Mouse (Mus musculus) kidney, adult 2 months (tissue): ENCODE data around the gene Psrc1. TPM values are rescaled to one million over a fixed set of nuclear protein-coding genes. Genes with fewer than 3 reads are reported as not detected.

ENCODE experiments used
- DNase-seq: peaks from one replicate; pipeline ENCODE4 v3.0.0; 2021
- H3K27ac ChIP-seq: fragments of 200-500 bp; 2 replicates; pipeline ENCODE4 v1.5.1; 2012; ENCODE audit warnings: low read depth, low read length, control low read depth, inconsistent platforms; ENCODE audit not compliant: insufficient read depth
- H3K27me3 ChIP-seq: fragments of 200-500 bp; replicated peaks from 2 replicates; pipeline ENCODE4 v1.6.1; 2012; ENCODE audit warnings: mild to moderate bottlenecking, moderate library complexity, low read length, inconsistent platforms; ENCODE audit not compliant: control insufficient read depth, insufficient read depth
- H3K36me3 ChIP-seq: fragments of 200-500 bp; 2 replicates; pipeline ENCODE4 v1.6.1; 2012; ENCODE audit warnings: mild to moderate bottlenecking, moderate library complexity, low read length, inconsistent platforms; ENCODE audit not compliant: control insufficient read depth, insufficient read depth
- H3K4me1 ChIP-seq: fragments of 200-500 bp; 2 replicates; pipeline ENCODE4 v1.6.1; 2011; ENCODE audit warnings: low read length; ENCODE audit not compliant: control insufficient read depth, insufficient read depth
- H3K4me3 ChIP-seq: fragments of 200-500 bp; 2 replicates; pipeline ENCODE4 v1.5.1; 2011; ENCODE audit warnings: mild to moderate bottlenecking, low read depth, low read length, control low read depth; ENCODE audit not compliant: insufficient read depth
- CTCF ChIP-seq: fragments of 200-500 bp; conservative IDR thresholded peaks from 2 replicates; pipeline ENCODE4 v1.5.1; 2011; ENCODE audit warnings: low read depth, mild to moderate bottlenecking, control low read depth, low read length, moderate library complexity, mixed read lengths; ENCODE audit not compliant: insufficient read depth, insufficient read length
- POLR2A ChIP-seq: fragments of 200-500 bp; IDR thresholded peaks from one replicate; pipeline ENCODE4 v1.6.1; 2011; ENCODE audit warnings: low read depth, low read length, control low read depth
- WGBS: fragments of 180-500 bp; shearing (Covaris S2); methylation state at CpG from one replicate; pipeline ENCODE4 v1.1.7; 2018; 5-methylcytosine and 5-hydroxymethylcytosine counted together
- polyA plus RNA-seq: library from polyadenylated mRNA; depleted of rRNA; stranded (reverse); fragments of >200 nt; gene quantifications from 2 replicates; pipeline ENCODE4 v1.2.3, GENCODE M21; 2012

The Psrc1 gene
- polyA plus RNA-seq, 1 experiment = 1.7 TPM

DNA sequence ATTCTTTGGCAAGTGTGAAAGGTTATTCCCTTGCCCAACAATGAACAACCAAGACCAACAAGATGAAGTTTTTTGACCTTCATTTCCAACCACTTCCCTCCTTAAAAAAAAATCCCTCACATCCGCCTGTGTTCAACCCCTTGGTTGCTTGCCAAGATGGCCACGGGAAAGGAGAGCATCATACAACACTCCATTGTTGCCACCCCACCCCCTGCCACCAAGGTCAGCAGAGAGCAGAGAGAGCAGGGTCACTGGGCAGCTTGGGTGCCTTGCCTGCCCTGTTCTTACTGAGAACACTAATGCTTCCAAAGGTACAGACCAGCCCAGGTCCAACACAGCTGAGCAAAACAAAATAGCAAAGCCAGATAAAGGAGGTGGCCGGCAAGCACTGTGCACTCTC lies 11.4 kb upstream of the Psrc1 start:
- H3K4me3 ChIP-seq = no peak overlapping the region
- peak; percentile 9 for DNase-seq
- no peaks in the 10 kb centered on the region for H3K27me3 ChIP-seq
- no peaks in the 10 kb centered on the region for H3K4me1 ChIP-seq
- TF ChIP-seq POLR2A (no peak), CTCF (no peak)
- WGBS = 48% methylated on average over 3 of the region's 3 CpGs
- no peaks in the 10 kb centered on the region for H3K36me3 ChIP-seq
- no peak overlapping the region for H3K27ac ChIP-seq

DNA sequence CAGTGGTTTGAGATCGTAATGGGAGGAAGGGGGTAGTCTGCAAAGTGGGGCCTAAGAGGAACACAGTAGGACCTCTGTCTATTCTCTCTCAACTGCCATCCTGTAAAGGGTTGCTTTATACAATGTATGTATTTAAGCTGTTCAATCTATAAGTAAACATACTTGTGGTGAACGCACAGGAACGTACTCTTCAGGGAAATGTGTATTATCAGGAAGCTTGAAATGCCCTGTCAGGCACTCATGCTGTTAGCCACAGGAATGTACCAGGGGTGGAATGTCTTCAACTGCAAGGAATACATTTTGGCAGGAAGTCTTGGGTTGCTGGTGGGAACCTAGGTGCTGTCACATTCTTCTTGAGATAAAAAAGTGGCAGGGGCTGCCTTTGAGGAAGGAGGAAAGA lies 10.9 kb upstream of the Psrc1 start:
- 87% methylated on average over 3 of the region's 3 CpGs for WGBS
- no peaks in the 10 kb centered on the region for H3K36me3 ChIP-seq
- H3K4me3 ChIP-seq = no peak overlapping the region
- DNase-seq = no peak
- H3K27me3 ChIP-seq = no peaks in the 10 kb centered on the region
- H3K27ac ChIP-seq = no peak overlapping the region
- no peak for TF ChIP-seq POLR2A
- no peak for TF ChIP-seq CTCF
- H3K4me1 ChIP-seq = no peaks in the 10 kb centered on the region

DNA sequence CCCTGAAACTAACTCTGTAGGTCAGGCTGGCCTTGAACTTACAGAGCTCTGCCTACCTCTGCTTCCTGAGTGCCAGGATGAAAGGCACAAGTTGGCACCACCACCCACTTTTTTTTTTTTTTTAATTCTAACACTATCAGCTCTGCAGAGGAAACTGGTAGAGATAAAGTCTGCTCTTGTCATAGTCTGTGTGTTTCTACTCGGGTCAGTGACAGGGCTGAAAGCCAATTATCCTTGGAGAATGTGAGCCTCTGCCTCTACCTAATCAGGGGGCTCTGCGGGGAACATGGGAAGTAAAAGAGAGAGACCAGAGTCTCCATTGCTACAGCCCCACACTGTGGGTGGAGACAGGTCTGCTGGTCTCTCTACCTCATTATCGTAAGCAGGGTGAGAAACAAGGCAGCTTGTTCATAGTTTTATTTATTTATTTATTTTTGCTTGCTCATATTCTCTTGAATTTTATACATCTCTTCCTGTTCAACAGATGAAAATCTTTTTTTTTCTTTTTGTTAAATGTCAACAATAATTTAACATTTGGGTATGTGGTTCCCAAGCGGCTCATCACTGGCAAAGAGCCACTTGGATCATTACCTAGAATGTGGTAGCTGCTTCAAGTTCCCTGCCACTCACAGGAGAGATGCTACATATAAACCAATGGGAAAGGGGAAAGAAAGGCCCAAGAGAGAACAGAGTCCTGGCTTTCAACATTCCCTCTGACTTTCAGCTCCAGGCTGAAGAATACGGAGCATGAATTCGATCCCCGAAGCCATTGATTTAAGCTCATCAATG lies 4.6 kb upstream of the Psrc1 start:
- DNase-seq = no peak
- 89% methylated on average over 7 of the region's 7 CpGs for WGBS
- Histone ChIP-seq H3K36me3 (no peaks in the 10 kb centered on the region), H3K27ac (no peak overlapping the region), H3K4me1 (peaks cover 3% of the 10 kb centered on the region; the same call in 1 of the 2 replicates), H3K27me3 (no peaks in the 10 kb centered on the region), H3K4me3 (no peak overlapping the region)
- TF ChIP-seq POLR2A (no peak), CTCF (no peak)

DNA sequence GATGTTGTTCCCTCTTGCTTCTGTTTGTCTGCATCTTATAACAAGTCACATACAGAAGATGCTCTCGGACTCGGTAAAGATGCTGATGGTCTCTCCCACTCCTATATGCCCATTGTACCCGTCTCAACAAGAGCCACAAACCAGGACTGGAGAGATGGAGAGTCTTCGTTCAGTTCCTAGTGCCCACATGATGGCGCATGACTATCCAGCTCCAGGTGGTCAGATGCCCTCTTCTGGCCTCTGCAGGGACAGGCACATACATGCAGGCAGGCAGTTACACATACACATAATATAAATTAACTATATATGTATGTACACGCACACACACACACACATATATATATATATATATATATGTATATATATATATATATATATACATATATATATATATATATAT lies 2.9 kb upstream of the Psrc1 start:
- no peak overlapping the region for H3K4me3 ChIP-seq
- WGBS = 79% methylated on average over 6 of the region's 6 CpGs
- peak; percentile 70 for TF ChIP-seq CTCF
- no peak for TF ChIP-seq POLR2A
- no peak overlapping the region for H3K27ac ChIP-seq
- DNase-seq = peak; percentile 26
- H3K36me3 ChIP-seq = no peaks in the 10 kb centered on the region
- peaks cover 3% of the 10 kb centered on the region; the same call in 1 of the 2 replicates for H3K4me1 ChIP-seq
- H3K27me3 ChIP-seq = no peaks in the 10 kb centered on the region

DNA sequence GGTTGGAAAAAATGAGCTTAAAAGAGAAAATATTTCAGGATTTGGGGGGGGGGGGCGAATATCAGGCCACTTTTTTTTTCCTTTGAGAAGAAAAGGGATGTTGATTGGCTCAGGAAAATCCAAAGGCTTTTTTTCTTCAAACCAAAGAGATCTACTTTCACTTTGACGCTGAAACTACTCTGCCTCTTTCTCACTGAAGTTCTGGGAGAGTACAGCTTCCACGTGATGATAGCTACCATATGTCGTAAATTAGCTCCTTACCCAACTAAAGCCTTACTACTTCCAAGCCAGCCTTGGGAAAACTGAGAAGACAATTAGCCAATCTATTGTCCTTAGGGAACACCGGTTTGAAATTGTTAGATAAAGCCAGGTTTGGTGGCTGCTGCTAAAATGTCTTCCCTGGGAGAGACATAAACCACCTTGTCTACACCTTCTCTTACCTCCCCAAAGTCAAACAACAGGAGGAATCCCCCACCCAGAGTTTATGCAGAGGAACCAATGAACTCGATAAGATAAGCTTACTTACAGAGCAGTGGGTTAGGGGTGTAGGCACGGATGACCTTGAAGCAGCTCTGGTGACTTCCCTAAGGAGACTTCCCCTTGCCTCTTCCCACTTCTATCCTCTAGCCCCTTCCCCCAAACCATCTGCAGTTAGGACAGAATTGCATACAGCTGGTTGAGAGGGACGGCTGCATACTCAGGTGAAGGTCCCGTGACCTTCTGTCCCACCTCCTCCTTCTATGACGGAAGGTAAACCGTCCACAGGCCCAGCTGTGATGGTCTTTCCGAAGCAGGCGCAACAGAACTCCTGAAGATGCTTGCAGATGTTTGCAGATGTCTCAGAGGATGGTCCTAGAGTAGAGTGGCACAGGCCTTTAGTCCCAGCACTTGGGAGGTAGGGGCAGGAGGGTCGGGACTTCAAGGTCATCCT lies 1.4 kb upstream of the Psrc1 start:
- DNase-seq = no peak
- WGBS = 77% methylated on average over 14 of the region's 14 CpGs

GRCm38 (mm10) chr3:108384425-108384824 lies 786 bp downstream of the Psrc1 start:
- 35% methylated on average over 2 of the region's 2 CpGs for WGBS
- Histone ChIP-seq H3K36me3 (no peaks in the 10 kb centered on the region), H3K4me1 (peaks cover 4% of the 10 kb centered on the region; the same call in 1 of the 2 replicates), H3K27ac (no peak overlapping the region), H3K27me3 (no peaks in the 10 kb centered on the region), H3K4me3 (no peak overlapping the region)
- TF ChIP-seq POLR2A (no peak), CTCF (no peak)
- no peak for DNase-seq

More for the DNA sequence above, 1.4 kb upstream of the Psrc1 start:
- TF ChIP-seq CTCF = no peak
- TF ChIP-seq POLR2A = no peak
- no peak overlapping the region for H3K27ac ChIP-seq
- H3K36me3 ChIP-seq = no peaks in the 10 kb centered on the region
- peaks cover 3% of the 10 kb centered on the region; the same call in 1 of the 2 replicates for H3K4me1 ChIP-seq
- H3K27me3 ChIP-seq = no peaks in the 10 kb centered on the region
- H3K4me3 ChIP-seq = no peak overlapping the region

DNA sequence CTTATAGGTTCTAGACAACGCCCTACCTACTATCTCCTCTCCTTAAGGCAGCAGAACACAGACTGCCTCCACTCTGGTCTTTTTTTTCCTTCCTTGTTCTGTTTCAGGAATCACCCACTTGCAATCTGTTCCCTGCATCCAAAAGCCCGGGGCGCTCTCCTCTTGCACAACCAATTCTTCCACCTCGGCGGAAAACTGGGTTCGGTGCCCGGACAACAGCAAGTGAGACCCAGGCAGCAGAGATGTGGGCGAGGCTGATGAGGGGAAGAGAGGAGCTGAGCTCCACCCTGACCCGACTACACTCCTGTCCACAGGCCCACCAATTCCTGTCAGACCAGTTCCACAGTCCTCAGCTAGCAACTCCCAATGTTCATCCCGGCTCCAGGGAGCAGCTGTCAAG lies 2.5 kb downstream of the Psrc1 start:
- DNase-seq = no peak
- H3K27ac ChIP-seq = no peak overlapping the region
- H3K4me3 ChIP-seq = no peak overlapping the region
- no peaks in the 10 kb centered on the region for H3K36me3 ChIP-seq
- H3K27me3 ChIP-seq = no peaks in the 10 kb centered on the region
- WGBS = 90% methylated on average over 10 of the region's 10 CpGs
- peaks cover 9% of the 10 kb centered on the region; the same call in 1 of the 2 replicates for H3K4me1 ChIP-seq
- TF ChIP-seq CTCF = no peak
- no peak for TF ChIP-seq POLR2A
